Mouse (Mus musculus) erythroblast, embryonic 14.5 days (primary cell): ENCODE data around the gene Vsx1.

ENCODE experiments used
- GATA1 ChIP-seq: IDR thresholded peaks from 2 replicates; pipeline ENCODE4 v1.6.1; 2012; ENCODE audit warnings: low read length, inconsistent platforms, mixed read lengths
- TAL1 ChIP-seq: IDR thresholded peaks from 3 replicates; pipeline ENCODE4 v1.6.1; 2012; ENCODE audit warnings: low read length, inconsistent platforms, mixed read lengths

DNA sequence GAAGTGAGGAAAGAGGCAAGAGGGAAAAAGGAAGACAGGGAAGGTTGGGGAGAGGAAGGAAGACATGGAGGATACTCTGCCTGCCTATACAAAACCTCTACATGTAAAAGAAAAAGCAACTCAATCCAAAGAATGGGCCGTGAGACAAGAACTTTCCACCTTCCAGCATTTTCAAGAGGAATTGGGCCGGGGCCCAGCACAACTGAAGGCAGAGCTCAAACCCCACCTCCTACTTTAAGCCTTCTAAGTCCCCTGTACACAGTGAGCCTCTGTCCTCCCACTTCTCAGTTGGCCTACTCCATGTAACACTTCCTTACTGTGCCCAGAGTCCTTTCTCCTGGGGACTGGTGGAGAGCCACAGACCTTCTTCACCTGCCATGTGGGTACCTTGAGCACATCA lies 27.2 kb downstream of the Vsx1 start:
- TF ChIP-seq GATA1 (no peak), TAL1 (no peak)
